Mouse (Mus musculus) erythroblast, adult 5-6 weeks (primary cell): Measurements from ENCODE around the gene Lrrc28. TPM values are rescaled to one million over a fixed set of nuclear protein-coding genes. Genes with fewer than 3 reads are reported as not detected.

Experiments used
- ATAC-seq: replicated peaks from 2 replicates; pipeline ENCODE4 v1.8.0; 2016; ENCODE audit warnings: moderate number of reproducible peaks, mild to moderate bottlenecking, moderate TSS enrichment, inconsistent platforms; ENCODE audit not compliant: poor library complexity, low FRiP score, severe bottlenecking
- total RNA-seq, 2 experiments: library from RNA; stranded (forward) in 1 of 2; stranded (reverse) in 1 of 2; fragments of 150-400 nt in 1 of 2; fragments of 200-764, 138-1000 nt in 1 of 2; gene quantifications; 2 replicates each; pipeline versions ENCODE4 v1.2.3 to v1.2.4; 2015 to 2017; ENCODE audit warnings: low replicate concordance in 2 of 2

Gene Lrrc28
- total RNA-seq, 2 experiments from 2014 or later, result 1.5 to 9.4 TPM

GRCm38 (mm10) chr7:67606250-67606649, 38.8 kb downstream of the Lrrc28 start:
- ATAC-seq, result no peak

- no peak for ATAC-seq
Measured at GRCm38 (mm10) chr7:67605114-67605513, 40.0 kb downstream of the Lrrc28 start.

- ATAC-seq, result no peak
Measured at GRCm38 (mm10) chr7:67598050-67598449, 47.0 kb downstream of the Lrrc28 start.

- ATAC-seq, result no peak
Measured at GRCm38 (mm10) chr7:67596961-67597360, 48.1 kb downstream of the Lrrc28 start.

GRCm38 (mm10) chr7:67596322-67596721, 48.7 kb downstream of the Lrrc28 start:
- ATAC-seq, result no peak

GRCm38 (mm10) chr7:67593902-67594301, 51.2 kb downstream of the Lrrc28 start:
- no peak for ATAC-seq

GRCm38 (mm10) chr7:67592670-67593069, 52.4 kb downstream of the Lrrc28 start:
- ATAC-seq, result no peak

- ATAC-seq, result no peak
Measured at GRCm38 (mm10) chr7:67588743-67589142, 56.3 kb downstream of the Lrrc28 start.

- no peak for ATAC-seq
Measured at GRCm38 (mm10) chr7:67586479-67586878, 58.6 kb downstream of the Lrrc28 start.

- no peak for ATAC-seq
Measured at GRCm38 (mm10) chr7:67583852-67584251, 61.2 kb downstream of the Lrrc28 start.

- no peak for ATAC-seq
Measured at GRCm38 (mm10) chr7:67578783-67579482, 66.1 kb downstream of the Lrrc28 start.

GRCm38 (mm10) chr7:67578044-67578443, 67.0 kb downstream of the Lrrc28 start:
- ATAC-seq, result no peak

GRCm38 (mm10) chr7:67566510-67567237, 78.4 kb downstream of the Lrrc28 start:
- ATAC-seq, result no peak

GRCm38 (mm10) chr7:67565132-67565531, 79.9 kb downstream of the Lrrc28 start:
- no peak for ATAC-seq

GRCm38 (mm10) chr7:67562176-67562575, 82.9 kb downstream of the Lrrc28 start:
- ATAC-seq, result no peak

GRCm38 (mm10) chr7:67559486-67559885, 85.6 kb downstream of the Lrrc28 start:
- ATAC-seq, result no peak

- no peak for ATAC-seq
Measured at GRCm38 (mm10) chr7:67558230-67558629, 86.8 kb downstream of the Lrrc28 start.

GRCm38 (mm10) chr7:67554863-67555262, 90.2 kb downstream of the Lrrc28 start:
- no peak for ATAC-seq

- ATAC-seq, result no peak
Measured at GRCm38 (mm10) chr7:67551242-67551641, 93.8 kb downstream of the Lrrc28 start.

GRCm38 (mm10) chr7:67549073-67549561, 96.0 kb downstream of the Lrrc28 start:
- ATAC-seq, result no peak

GRCm38 (mm10) chr7:67548599-67549041, 96.4 kb downstream of the Lrrc28 start:
- no peak for ATAC-seq
